Comparison of ENCODE assay signal across 8 mouse cellular contexts in genomic region chr2:166155454-166155815, GRCm38 (mm10). TPM values are rescaled to one million over a fixed set of nuclear protein-coding genes. Genes with fewer than 3 reads are reported as not detected.
DNase-seq lines count a peak whose midpoint lies in the region; ATAC-seq and TF ChIP-seq lines count a peak whose summit lies in the region.

Sulf2 (minus strand) TSS chr2:166155663.

- no peak for TF ChIP-seq POLR2A in cerebellum, adult 2 months (IDR thresholded peaks at IDR 0.05; ENCODE audit: borderline replicate concordance, insufficient read depth, low read length)
- no peak for TF ChIP-seq POLR2A in olfactory bulb, adult 2 months (IDR thresholded peaks at IDR 0.05; ENCODE audit: insufficient read depth, low read depth, low read length)

- peak in 1 of 2 experiments; percentile 21 for DNase-seq in cerebellum, adult 2 months
- peak in 1 of 2 experiments; percentile 82 for DNase-seq in frontal cortex, adult 2 months (ENCODE audit: extremely low spot score in 1 of 2, low spot score in 1 of 2)
- DNase-seq in heart, postnatal 4 days = peak; percentile 87
- peak; percentile 54 to 67 for DNase-seq in layer of hippocampus, adult 8-10 months (ENCODE audit: low spot score in 2 of 2)
- peak; percentile 88 for DNase-seq in lung, embryonic 14.5 days
- no peak for DNase-seq in urinary bladder, adult 2 months (ENCODE audit: low spot score)

- peak within 1 kb of the TSS; percentile 87 for H3ac ChIP-seq in C2C12 (ENCODE audit: control insufficient read depth, insufficient read length, low read depth)

- under 1% methylated on average over 23 of the region's 23 CpGs for WGBS in cerebellum, adult 2 months
- under 1% methylated on average over 23 of the region's 23 CpGs for WGBS in lung, embryonic 14.5 days
- under 1% methylated on average over 23 of the region's 23 CpGs for WGBS in olfactory bulb, adult 2 months

- H3K27ac ChIP-seq in cerebellum, adult 2 months (ENCODE audit: insufficient read depth, low read length) = no peak within 1 kb of the TSS
- peak within 1 kb of the TSS; percentile 88 for H3K27ac ChIP-seq in lung, embryonic 14.5 days (ENCODE audit: low read depth)
- peak within 1 kb of the TSS; percentile 53; the same call in 1 of the 2 replicates for H3K27ac ChIP-seq in olfactory bulb, adult 2 months (ENCODE audit: insufficient read depth, low read depth, low read length)

- no peaks in the 10 kb centered on the region for H3K36me3 ChIP-seq in C2C12 (ENCODE audit: control insufficient read depth, insufficient read depth)
- no peaks in the 10 kb centered on the region for H3K36me3 ChIP-seq in lung, embryonic 14.5 days (ENCODE audit: insufficient read depth)

- H3K9me3 ChIP-seq in lung, embryonic 14.5 days (ENCODE audit: low read depth, low read length) = no peaks in the 10 kb centered on the region; the same call in 1 of the 2 replicates

- H3K9ac ChIP-seq in lung, embryonic 14.5 days = peak within 1 kb of the TSS; percentile 77

- peak within 1 kb of the TSS; percentile 99 for H3K4me2 ChIP-seq in lung, embryonic 14.5 days

- H3K4me1 ChIP-seq in cerebellum, adult 2 months (ENCODE audit: control insufficient read depth, insufficient read depth, low read length) = peaks cover 6% of the 10 kb centered on the region; the same call in 1 of the 2 replicates
- H3K4me1 ChIP-seq in lung, embryonic 14.5 days (ENCODE audit: insufficient read depth) = peaks cover 30% of the 10 kb centered on the region
- H3K4me1 ChIP-seq in olfactory bulb, adult 2 months (ENCODE audit: control insufficient read depth, insufficient read depth, low read length) = peaks cover 40% of the 10 kb centered on the region

- H3K27me3 ChIP-seq in C2C12 (ENCODE audit: control insufficient read depth, insufficient read depth, insufficient read length) = no peaks in the 10 kb centered on the region
- H3K27me3 ChIP-seq in cerebellum, adult 2 months (ENCODE audit: control insufficient read depth, insufficient read depth, low read length) = peaks cover 5% of the 10 kb centered on the region; the same call in 1 of the 2 replicates
- peaks cover 4% of the 10 kb centered on the region; the same call in 1 of the 2 replicates for H3K27me3 ChIP-seq in lung, embryonic 14.5 days (ENCODE audit: insufficient read depth, low read length)

- peaks cover 23% of the 10 kb centered on the region for H3K79me2 ChIP-seq in C2C12 (ENCODE audit: control insufficient read depth, insufficient read depth)

- peak; percentile 32; the same call in 1 of the 2 replicates for ATAC-seq in lung, embryonic 14.5 days (ENCODE audit: insufficient read depth)

- peaks cover 5% of the 10 kb centered on the region for H3K79me3 ChIP-seq in C2C12 (ENCODE audit: low read depth)

- peak; percentile 82 for TF ChIP-seq CTCF in C2C12 (IDR thresholded peaks at IDR 0.05; ENCODE audit: control insufficient read depth, insufficient read depth, insufficient read length)
- TF ChIP-seq CTCF in cerebellum, adult 2 months (IDR thresholded peaks at IDR 0.05; ENCODE audit: borderline replicate concordance, insufficient read depth, low read depth, low read length) = peak; percentile 44; the same call in 1 of the 2 replicates
- peak; percentile 84 for TF ChIP-seq CTCF in lung, embryonic 14.5 days (IDR thresholded peaks at IDR 0.05; ENCODE audit: low read depth)
- TF ChIP-seq CTCF in olfactory bulb, adult 2 months (IDR thresholded peaks at IDR 0.05; ENCODE audit: insufficient read depth, low read depth, low read length) = peak; percentile 79

- peak within 1 kb of the TSS; percentile 41 for H3K4me3 ChIP-seq in C2C12 (ENCODE audit: insufficient read depth, poor library complexity, severe bottlenecking)
- peak within 1 kb of the TSS; percentile 32 for H3K4me3 ChIP-seq in cerebellum, adult 2 months (replicated peaks; ENCODE audit: insufficient read depth, low read depth, low read length)
- peak within 1 kb of the TSS; percentile 64 for H3K4me3 ChIP-seq in lung, embryonic 14.5 days (ENCODE audit: low read depth, low read length)
- peak within 1 kb of the TSS; percentile 42 for H3K4me3 ChIP-seq in olfactory bulb, adult 2 months (ENCODE audit: insufficient read depth, low read depth, low read length)

TF ChIP-seq in C2C12, 6 proteins besides CTCF, POLR2A, EP300 and RAD21:
- TF ChIP-seq MYOG (IDR thresholded peaks at IDR 0.05; ENCODE audit: control insufficient read depth, extremely low read depth, insufficient read length) (no peak), MYOD1 (IDR thresholded peaks at IDR 0.05; ENCODE audit: control insufficient read depth, insufficient read length, low read depth) (no peak), CEBPB (IDR thresholded peaks at IDR 0.05; ENCODE audit: low read depth) (no peak), FOSL1 (IDR thresholded peaks at IDR 0.05; ENCODE audit: insufficient read depth, low read length, poor library complexity, severe bottlenecking) (no peak), USF1 (IDR thresholded peaks at IDR 0.05; ENCODE audit: low read depth) (no peak), MAX (IDR thresholded peaks at IDR 0.05) (no peak)

RNA-seq across cellular contexts. Expression of gene Sulf2, which starts in this region (rescaled TPM):
- 25.8 TPM for polyA plus RNA-seq in C2C12 (2012; fragmentation: generic; extraction: Trizol)
- polyA plus RNA-seq in cerebellum, adult 2 months (2012; rRNA removed) = 39.2 and 40.0 TPM in 2 replicates
- 52.1 and 61.0 TPM in 2 replicates for polyA plus RNA-seq in frontal cortex, adult 2 months (2012; rRNA removed)
- 100 to 1,000 TPM; 124 to 129 TPM for total RNA-seq in heart, postnatal 4 days (2021)
- total RNA-seq in layer of hippocampus, adult 8-10 months (2022) = 100 to 1,000 TPM; 103 to 126 (median 119) TPM
- 51.1 and 57.6 TPM in 2 replicates for polyA plus RNA-seq in lung, embryonic 14.5 days (2014; fragmentation: Nextera tagmentation; extraction: Ambion mirVana)
- not detected in 2 replicates for polyA plus RNA-seq in olfactory bulb, adult 2 months (2012; ENCODE audit: insufficient read depth, insufficient read length, low replicate concordance, missing spikeins)
- 78.8 and 93.4 TPM in 2 replicates for polyA plus RNA-seq in urinary bladder, adult 2 months (2012; rRNA removed)
